Mouse (Mus musculus) heart, adult 10 weeks (tissue): ENCODE results near the gene Pttg1ip. TPM values are rescaled to one million over a fixed set of nuclear protein-coding genes. Genes with fewer than 3 reads are reported as not detected.

Experiments
- polyA plus RNA-seq: library from polyadenylated mRNA; stranded (reverse); fragments of 350-450 nt; fragmentation: Illumina TruSeq; extraction: RNeasy Lipid Tissue Mini Kit (QIAGEN cat#74804); gene quantifications from one replicate; pipeline ENCODE4 v1.2.3, GENCODE M21; 2014; ENCODE audit warnings: low read depth, low replicate concordance

The Pttg1ip gene
- 132 TPM for polyA plus RNA-seq

GRCm38 (mm10) chr10:77581408-77582284, at the start of gene Pttg1ip:
Gene Pttg1ip (plus strand): TSS chr10:77581720.

GRCm38 (mm10) chr10:77605908-77606826, 24.6 kb downstream of the Pttg1ip start, which contains the start of the genes Sumo3 and Gm49325:
Gene Sumo3 (plus strand): TSS chr10:77606097.
Gene Gm49325 (plus strand): TSS chr10:77606197.

GRCm38 (mm10) chr10:77622055-77622988, 40.8 kb downstream of the Pttg1ip start, which contains the start of gene Ube2g2:
Gene Ube2g2 (plus strand): TSS chr10:77622275.

Other genes with a start within 250 kb of the Pttg1ip start
- 14.8 TPM for gene Adarb1, start 163.4 kb upstream of the Pttg1ip start, polyA plus RNA-seq
- 9.9 TPM for gene Fam207a, start 65.9 kb upstream of the Pttg1ip start, polyA plus RNA-seq
- 4.4 TPM for gene Itgb2, start 51.5 kb upstream of the Pttg1ip start, polyA plus RNA-seq
- 87.1 TPM for gene Sumo3, start 24.4 kb downstream of the Pttg1ip start, polyA plus RNA-seq
- gene Gm49325, start 24.5 kb downstream of the Pttg1ip start, polyA plus RNA-seq = not detected
- 65.2 TPM for gene Ube2g2, start 40.6 kb downstream of the Pttg1ip start, polyA plus RNA-seq
- gene Tspear, start 104.8 kb downstream of the Pttg1ip start, polyA plus RNA-seq = not detected
- not detected for gene Gm19402, start 109.0 kb downstream of the Pttg1ip start, polyA plus RNA-seq
- gene Gm9508, start 115.5 kb downstream of the Pttg1ip start, polyA plus RNA-seq = not detected
- not detected for gene Gm10272, start 124.9 kb downstream of the Pttg1ip start, polyA plus RNA-seq
- not detected for gene Gm10024, start 129.7 kb downstream of the Pttg1ip start, polyA plus RNA-seq
- gene Gm10142, start 134.1 kb downstream of the Pttg1ip start, polyA plus RNA-seq = not detected
- gene Krtap12-1, start 138.9 kb downstream of the Pttg1ip start, polyA plus RNA-seq = not detected
- gene Gm10100, start 144.8 kb downstream of the Pttg1ip start, polyA plus RNA-seq = not detected
- gene Gm18596, start 160.9 kb downstream of the Pttg1ip start, polyA plus RNA-seq = not detected
- not detected for gene Gm9736, start 169.6 kb downstream of the Pttg1ip start, polyA plus RNA-seq
- gene Gm3233, start 178.0 kb downstream of the Pttg1ip start, polyA plus RNA-seq = not detected
- not detected for gene Gm3238, start 189.6 kb downstream of the Pttg1ip start, polyA plus RNA-seq
- gene Gm7138, start 195.2 kb downstream of the Pttg1ip start, polyA plus RNA-seq = not detected
- not detected for gene Gm3250, start 200.8 kb downstream of the Pttg1ip start, polyA plus RNA-seq
- not detected for gene Gm7137, start 206.5 kb downstream of the Pttg1ip start, polyA plus RNA-seq
- gene Gm9639, start 213.4 kb downstream of the Pttg1ip start, polyA plus RNA-seq = not detected
- not detected for gene Gm19668, start 217.4 kb downstream of the Pttg1ip start, polyA plus RNA-seq
- not detected for gene Gm9507, start 230.1 kb downstream of the Pttg1ip start, polyA plus RNA-seq
- not detected for gene Gm2696, start 233.0 kb downstream of the Pttg1ip start, polyA plus RNA-seq
- gene Krtap10-4, start 245.4 kb downstream of the Pttg1ip start, polyA plus RNA-seq = not detected